Mouse (Mus musculus): ENCODE measurements around the gene Shb.

The Shb gene

DNA sequence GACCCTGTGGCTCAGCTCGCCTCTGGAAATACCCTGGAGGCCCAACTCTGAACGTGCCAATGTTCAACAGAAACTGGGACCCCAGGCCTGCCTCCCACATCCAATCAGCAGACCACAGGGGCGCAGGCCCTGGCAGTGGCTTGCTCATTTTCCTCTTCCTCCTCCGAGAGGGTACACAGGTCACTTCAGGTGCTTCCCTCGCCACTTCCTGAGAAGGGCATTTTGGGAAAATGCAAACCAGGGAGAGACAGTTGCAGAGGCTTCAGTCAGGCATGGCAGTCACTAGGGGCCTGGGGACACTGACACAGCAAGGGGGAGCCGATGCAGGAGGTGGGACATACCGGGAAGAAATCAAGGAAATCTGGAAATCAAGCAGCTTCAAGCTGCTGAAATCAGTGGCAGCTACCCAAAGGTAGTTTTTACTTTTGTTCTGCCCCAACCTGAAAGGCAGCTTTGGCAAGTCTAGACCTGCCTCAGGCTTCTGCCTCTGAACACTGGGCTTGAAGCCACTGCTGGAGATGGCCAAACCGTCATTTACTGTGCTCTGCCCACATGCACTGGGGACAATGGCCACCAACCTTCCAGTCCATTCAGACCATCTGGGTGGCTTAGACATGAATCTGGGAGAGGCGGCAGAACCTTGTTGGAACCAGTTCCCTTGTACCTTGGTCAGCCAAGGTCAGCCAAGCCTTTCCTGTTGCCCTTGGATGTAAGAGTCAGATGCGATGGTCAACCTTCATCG lies 110.6 kb downstream of the Shb start:
- no peak for DNase-seq (ENCODE audit: low spot score)

DNA sequence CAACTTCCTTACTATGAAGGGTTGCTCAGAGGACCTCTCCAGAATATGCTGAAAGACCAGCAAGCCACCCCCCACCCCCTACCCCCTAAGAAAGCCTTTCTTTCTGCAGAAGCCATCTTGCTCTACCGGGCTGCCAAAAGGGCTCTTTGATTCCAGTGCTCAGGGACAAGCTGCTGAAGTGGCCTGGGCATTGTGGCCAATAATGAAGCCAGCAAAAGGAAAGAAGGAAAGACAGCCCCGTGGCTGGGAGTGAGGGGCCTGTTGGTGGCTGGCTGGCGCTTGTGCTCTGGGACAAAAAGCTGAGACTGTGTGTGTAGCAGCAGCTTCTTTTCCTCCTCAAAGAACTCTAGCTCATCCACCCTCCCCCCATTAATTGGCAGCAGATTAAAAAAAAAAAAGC lies 111.5 kb downstream of the Shb start:
- no peak for DNase-seq (ENCODE audit: low spot score)

DNA sequence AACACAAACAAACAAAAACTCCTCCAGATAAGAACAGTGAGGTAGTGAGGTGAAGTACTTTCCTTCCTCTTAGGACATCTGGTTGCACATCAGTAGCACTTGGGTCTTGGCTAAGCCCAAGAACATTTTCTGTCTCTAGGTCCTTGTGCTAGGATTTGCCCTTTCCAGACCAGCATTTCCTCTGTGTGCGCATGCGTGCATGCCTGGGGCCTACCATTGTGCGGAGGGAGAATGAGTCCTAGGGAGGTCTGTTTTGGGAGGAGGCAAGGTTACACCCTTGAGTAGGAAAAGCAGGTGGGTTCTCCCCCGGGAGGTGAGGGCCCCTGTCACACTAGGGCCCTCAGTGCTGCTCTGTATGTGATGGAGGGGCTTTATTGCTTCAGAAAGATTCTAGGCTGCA lies 113.2 kb downstream of the Shb start:
- DNase-seq (ENCODE audit: low spot score) = no peak

DNA sequence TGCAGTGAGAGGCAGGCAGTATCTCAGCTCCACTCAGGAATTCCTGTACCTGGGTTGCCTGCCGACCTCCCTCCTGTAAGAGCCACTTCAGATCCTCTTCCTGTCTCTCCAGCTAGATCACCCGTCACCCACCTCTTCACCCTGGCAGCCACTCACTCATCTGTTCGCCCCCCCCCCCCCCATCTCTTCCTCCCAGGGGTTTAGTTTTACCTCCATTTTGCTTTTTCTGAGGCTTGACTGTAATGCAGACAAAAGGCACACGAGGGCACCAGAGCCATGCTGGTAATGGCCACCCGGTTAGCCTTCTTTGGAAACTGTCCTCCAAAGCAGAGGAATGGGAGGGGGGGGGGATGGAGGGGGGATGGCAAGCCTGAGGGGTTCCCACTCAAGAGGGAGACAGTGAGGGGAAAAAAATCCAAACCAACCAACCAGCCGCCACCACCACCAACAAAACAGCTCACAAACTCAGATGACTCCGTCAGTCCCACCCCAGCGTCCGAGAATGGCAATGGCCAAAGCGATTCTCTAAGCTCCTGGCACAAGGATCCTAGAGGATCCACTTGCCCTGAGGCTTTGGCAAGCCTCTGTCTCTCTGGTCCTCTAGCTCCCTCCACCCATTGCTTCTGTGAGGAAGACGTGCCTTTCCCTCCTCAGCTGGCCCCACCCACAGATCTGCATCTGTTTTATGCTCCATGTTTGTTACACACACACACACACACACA lies 113.9 kb downstream of the Shb start:
- peak; percentile 65 for DNase-seq (ENCODE audit: low spot score)

DNA sequence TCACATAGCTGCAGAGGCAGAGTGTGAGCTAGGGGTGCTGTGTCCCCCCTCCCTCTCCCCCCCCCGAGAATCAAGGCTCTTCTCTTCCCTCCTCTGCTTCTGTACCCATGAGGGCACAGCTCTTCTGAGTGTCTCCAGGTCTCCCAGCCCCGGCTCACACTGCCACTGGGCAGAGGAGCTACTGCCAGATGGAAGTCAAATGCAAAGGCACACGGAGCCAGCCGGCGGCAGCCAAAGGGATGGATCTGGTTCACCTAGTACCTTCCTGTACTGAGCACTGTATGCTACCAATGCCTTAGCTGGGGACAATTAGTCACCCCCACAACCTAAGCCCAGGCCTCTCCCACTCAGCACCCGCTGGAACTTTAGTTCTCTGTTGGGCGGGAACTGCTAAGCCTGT lies 116.0 kb downstream of the Shb start:
- no peak for DNase-seq (ENCODE audit: low spot score)

DNA sequence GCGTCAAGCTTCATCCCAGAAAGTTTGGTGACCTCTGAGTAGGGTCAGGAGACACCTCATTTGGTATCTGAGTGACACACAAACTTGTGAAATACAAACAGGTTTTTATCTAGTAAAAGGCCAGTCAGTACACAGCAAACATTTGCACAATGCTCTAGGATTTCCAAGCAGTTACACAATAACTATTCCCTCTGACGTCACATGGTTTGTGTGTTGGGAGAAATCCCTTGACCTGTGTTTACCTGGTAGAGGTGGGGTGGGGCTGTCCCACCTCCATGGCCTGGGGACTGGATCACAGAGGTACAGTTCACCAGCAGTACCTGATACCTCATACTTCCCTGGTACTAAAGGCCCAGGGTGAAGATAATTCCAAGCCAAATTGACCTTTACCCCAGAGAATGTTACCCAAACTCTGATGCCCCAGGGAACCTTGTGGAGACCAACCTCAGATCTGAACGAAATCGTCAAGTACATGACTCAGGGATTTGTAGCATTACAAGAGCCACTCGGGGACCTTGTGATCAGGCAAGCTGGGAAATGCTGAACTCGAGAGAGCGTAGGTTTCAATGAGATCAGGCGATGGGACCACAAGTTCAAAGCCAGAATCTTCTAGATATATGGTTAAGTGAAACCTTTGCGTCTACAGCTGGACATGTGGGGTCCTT lies 118.5 kb downstream of the Shb start:
- DNase-seq (ENCODE audit: low spot score) = peak; percentile 85

DNA sequence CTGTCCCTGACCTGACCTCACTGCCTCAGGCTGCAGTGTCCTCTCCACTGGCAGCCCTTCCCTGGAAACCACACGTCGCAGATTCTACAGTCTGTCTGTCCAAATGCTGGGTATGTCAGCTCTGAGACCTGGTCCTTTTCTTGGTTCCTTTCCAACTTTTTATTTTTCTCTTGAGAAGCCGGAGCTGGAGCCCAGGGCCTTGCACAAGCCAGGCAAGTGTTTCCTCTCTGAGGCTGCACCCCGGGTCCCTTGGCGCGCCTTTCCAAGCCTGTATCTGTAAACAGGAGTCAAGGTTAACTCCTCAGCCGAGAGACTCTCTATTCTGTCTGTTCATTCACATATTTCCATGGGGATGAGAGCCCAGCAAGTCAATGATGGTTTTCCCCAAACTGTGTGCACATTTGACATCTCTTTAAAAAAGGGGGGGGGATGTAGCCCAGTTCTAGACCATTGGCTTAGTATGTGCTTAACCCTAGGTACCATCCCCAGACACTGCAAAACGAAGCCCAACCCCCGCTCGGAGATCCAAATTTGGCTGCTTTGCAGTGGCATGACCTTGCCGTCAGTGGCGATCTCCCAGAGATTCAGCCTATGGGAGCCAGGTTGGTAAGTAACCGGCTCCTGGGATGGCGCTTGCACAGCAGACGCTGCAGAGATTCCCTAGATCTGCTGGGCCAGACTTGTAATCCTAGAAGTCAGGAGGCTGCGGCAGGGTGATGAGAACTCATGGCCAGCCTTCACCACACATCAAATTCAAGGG lies 119.7 kb downstream of the Shb start:
- DNase-seq (ENCODE audit: low spot score) = no peak

DNA sequence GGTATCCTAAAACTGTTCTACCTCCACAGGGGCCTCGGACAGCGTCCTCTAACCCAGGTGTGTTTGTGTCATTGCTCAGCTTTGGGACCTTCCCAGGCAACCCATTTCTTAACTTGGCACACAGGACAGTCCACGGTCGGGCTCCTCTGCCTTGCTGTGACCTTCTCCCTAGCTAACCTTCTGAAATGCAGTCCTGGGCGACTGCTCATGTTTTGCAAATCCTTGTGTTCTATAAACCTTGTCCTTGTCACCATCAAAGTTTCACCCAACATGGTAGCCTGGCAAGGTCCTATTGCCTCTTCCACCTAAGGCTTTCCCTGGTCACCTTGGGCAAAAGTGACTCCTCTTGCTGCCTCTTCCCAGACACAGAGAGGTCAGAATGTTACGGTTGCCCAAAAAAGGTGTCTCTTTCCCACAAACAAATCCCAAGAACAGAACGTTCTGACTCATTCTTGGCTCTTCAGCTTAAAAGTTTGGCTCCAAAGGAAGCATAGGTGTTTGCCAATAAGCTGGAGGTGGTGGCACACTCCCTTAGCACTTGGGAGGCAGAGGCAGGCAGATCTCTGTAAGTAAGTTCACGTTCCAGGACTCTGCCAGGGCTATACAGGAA lies 121.0 kb downstream of the Shb start:
- DNase-seq (ENCODE audit: low spot score) = no peak

DNA sequence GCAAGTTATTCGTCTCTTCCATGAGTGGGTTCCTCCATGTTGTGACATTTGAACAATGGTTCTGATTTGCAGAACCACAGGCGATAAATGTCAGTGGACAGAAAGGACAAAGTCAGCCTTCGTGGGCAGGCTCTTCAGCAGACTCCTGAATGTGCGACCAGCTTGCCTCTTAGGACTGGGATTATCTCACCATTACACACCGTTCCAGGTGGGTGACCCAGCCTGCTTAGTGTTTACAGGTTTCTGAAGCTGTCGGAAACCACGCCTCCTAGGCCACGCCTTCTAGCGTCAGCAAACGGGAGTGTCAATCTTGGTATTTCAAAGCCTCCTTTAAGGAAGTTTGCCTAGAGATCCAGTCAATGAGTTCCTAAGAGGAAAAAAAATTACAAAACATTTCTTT lies 123.0 kb downstream of the Shb start:
- peak; percentile 95 for DNase-seq (ENCODE audit: low spot score)

DNA sequence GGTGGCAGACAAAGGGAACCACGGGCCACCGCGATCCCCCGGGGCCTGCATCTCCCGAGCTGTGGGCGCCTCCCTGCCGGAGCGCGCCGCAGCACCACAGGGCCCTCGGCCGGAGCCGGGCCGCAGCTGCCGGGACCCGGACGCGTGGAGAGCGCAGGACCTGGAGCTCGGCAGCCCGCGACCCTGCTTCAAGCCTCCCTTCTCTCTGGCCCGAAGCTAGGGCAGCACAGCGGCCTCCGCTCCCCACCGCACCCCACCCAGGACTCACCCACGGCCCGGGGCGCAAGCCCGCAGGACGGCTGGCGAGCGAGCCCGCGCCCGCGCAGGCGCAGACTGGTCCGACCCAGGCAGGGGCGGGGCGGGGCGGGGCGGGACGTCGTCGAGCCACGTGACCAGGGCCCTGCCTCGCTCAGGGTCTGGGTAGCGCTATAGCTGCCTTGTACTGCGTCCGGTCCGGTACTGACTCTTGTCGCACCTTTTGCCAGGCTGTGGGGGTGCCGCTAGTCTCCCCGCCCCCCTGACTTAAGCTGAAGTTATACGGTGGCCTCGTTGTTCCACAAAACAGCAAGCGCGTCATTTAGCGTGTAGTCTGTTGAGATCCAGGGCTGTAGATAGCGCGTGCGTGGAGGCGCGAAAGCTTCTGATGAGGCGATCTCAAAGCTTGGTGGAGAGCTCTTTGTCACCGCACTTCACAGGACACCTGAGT lies 123.7 kb downstream of the Shb start, which contains the start of gene Slc25a51:
Gene Slc25a51 (minus strand): TSS at position 340 of the 706 bp plus-strand sequence.
- DNase-seq (ENCODE audit: low spot score) = peak; percentile 91

DNA sequence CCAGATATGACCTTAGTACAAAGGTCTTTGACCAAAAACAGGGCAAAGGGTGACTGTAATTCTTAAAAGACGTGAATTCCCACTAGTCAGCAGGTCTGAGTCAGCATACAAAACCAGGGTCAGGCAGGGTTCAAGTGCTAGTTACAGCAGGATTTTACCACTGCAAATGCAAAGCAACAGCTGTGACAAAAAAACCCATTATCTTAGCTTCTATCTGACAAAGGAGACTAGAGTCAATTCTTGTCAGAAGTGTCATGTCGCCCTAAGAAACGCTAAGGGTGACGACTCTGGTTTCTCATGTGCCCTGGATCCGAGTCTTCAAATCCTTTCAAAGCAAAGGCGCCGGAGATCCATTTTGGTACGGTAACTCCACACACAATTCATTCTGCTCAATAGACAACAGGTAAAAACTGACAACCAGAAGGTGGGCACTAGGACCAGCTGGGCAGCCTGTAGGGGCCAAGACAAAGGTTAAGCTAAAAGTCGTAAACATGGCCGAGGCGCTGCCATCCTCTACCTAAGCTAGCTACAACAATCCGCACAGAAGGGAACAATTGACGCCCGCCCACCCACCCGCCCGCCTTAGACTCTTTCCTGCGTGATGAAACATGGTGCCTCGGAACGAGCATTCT lies 124.5 kb downstream of the Shb start:
- no peak for DNase-seq (ENCODE audit: low spot score)

DNA sequence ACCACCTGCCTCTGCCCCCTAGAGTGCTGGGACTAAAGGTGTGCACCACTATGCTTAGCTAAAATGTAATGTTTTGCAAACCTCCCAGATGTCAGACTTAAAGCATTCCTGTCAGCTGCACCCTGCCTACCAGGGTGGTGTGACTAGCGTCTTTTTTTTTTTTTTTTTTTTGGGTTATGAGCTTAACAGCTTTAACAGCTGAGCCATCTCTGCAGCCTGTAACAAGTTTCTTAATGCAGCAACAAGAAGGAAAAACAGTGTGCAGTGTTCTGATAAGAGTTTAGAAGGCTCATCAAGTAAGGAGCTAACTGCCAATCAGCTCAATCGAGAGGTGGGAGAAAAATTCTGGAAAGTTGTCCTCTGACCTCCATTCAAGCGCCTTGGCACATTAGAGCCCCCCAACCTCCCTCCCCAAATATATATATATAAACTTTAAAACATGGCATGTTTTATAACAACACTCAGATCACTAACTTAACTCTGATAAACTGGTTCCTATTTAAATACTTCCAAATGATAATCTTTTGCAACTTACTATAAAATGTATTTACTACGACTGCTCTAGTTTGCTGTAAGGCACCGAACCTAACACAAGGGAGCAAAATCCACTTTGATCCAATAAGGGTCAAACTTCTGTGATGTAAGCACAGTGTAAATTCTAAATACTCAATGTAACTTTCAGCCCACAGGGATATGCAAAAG lies 125.1 kb downstream of the Shb start:
- no peak for DNase-seq (ENCODE audit: low spot score)

DNA sequence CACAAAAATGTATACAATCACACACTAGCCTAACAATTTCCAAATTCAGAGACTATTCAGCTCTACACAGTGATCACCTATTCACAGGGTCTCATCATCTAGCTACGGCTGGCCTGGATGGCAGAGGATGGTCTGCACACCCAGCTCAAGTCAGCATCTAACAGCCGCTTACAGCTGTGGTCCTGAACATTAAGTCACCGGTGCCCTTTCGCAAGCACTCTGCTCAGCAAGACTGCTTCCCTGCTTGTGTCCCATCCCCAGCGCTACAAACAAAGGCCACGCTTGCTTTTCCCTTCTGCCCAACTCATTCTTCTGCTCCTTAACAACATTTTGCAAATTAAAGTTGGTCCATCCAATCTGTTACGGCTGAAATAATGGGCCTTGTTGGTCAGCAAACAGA lies 125.9 kb downstream of the Shb start:
- no peak for DNase-seq (ENCODE audit: low spot score)

DNA sequence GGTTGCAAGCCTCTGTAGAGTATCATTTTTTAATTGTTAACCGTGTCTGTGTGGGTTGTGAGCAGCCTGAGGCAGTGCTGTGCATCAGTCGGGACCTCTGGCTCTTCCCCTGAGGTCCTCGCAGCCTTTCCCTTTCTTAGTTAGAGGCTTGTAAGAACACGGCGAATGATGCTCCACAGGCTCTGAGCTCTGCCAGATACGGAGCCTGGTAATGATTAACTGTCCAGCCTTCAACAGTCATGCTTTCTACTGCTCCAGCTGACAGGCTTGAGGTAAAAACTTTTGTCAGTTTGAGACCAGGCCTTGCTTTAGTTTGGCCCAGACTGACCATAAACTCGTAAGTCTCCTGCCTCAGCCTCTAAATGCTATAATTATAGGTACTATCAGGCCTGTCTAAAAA lies 127.0 kb downstream of the Shb start:
- no peak for DNase-seq (ENCODE audit: low spot score)

DNA sequence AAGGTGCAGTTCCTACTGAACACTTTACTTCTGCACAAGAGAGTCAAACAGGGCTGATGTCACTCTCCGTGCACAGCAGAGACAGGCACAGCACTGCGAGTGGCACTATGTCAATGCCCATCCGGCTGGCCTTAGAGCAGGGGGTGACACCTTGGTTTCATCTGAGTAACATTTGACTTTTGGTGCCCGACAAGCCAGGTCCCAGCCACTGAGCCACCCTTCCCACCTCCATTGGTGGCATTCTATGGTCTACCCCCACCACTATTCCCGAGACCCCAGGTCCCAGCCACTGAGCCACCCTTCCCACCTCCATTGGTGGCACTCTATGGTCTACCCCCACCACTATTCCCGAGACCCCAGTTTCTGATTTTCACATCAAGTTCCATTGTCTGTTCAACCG lies 128.2 kb downstream of the Shb start:
- no peak for DNase-seq (ENCODE audit: low spot score)

DNA sequence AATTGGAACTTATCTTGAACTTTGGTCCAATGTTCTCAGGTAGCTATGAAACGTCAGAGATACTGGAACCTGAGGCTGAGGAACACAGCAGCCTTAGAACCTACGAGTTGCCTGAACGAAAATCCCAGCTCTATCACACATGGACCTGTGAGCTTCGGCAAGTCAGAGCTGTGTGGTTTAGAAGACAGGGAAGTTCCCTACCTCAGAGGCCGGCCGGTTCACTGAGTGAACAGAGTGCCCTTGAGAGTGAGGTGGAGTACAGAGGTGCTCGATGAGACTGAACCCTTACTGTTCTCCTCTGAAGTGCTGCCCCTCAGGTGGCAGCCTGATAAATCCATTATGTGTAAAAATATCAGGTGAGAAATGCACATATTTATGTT lies 128.8 kb downstream of the Shb start:
- no peak for DNase-seq (ENCODE audit: low spot score)

DNA sequence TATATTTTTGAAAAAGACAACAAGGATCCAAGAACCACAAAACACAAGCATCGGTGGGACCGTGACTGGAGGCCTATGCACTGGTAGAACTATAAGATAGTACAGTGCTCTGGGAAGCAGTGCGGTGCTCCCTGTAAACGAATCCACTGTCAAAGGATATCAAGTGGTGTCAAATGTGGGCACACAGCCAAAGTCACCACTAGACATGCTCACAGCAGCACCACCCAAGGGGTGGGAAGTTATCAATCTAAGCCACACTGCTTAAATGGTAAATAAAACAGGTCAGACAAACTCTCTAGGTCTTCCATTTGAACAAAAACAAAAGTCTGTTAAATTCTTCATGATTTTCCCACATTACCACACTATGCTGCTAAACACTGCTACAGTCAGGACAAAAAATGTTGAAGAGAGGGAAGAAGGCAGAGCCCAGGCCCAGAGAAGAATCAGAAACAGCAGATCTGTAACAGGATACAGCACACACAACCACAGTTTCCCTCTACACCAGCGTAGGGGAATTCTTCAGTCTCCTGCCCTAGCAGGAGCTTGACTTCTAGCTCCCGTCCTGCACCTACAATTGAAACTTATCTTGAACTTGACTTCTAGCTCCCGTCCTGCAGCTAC lies 129.3 kb downstream of the Shb start:
- DNase-seq (ENCODE audit: low spot score) = peak; percentile 55

DNA sequence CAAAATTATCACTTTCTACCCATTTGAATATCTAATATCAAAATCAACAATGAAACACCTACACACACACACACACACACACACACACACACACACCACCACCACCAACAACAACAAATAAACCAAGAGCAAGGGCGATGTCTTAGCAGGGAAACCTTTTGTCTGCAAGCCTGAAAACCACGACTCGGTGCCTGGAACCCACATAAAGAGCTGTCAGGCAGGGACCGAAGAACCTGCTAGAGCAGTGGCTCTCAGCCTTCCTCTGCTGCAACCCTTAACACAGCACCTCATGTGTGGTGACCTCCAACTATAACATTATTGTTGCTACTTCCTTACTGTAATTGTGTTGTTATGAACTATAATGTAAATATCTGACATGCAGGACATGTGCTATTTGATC lies 130.0 kb downstream of the Shb start:
- no peak for DNase-seq (ENCODE audit: low spot score)

DNA sequence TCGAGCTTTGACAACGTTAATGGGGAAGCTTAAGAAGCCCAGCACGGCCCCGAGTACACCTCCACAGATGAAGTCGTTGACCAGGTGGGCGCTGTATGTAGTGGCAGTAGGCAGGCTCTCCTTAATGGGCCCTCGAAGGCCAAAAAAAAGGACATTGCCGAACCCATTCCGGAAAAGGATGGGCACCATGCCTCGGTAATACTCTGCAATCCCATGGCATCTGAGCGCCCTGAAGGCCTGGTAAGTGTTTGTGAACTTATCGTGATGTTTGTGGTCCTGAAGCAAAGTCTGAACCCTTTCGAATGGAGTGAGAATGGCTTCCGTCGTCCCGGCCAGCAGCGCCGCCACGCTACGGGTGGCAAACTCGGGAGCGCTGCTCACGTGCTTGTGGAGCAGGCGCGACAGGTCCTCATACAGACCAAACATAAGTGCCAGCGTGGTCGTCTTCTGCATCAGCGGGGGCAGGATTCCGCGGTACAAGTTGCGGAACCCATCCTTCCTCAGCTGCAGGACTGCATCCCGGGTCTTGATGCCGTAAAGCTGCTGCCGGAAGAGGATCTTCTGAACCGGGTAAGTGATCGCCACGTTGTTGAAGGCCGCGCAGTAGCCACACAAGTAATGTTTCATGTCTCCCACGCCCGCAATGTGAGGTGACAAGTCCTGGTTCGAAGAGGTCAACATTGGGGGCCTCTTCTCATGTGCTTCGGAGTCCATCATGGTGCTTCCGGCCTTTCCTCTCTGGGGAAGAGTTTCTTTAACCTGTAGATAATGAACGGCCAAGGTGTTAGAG lies 132.7 kb downstream of the Shb start:
- DNase-seq (ENCODE audit: low spot score) = no peak
